8 mouse cellular contexts compared by ENCODE assay signal in genomic region chr5:73489915-73490314, GRCm38 (mm10). TPM values are rescaled to one million over a fixed set of nuclear protein-coding genes. Genes with fewer than 3 reads are reported as not detected.
DNase-seq lines count a peak whose midpoint lies in the region; ATAC-seq and TF ChIP-seq lines count a peak whose summit lies in the region.

No protein-coding gene starts in this region.

- H3K27ac ChIP-seq in heart, embryonic 12.5 days (ENCODE audit: poor library complexity, severe bottlenecking), result peak overlapping the region; percentile 60
- peak overlapping the region; percentile 40; the same call in 1 of the 2 replicates for H3K27ac ChIP-seq in ES-Bruce4 (ENCODE audit: insufficient read depth, low read length)
- peak overlapping the region; percentile 78 for H3K27ac ChIP-seq in intestine, embryonic 14.5 days (ENCODE audit: low read depth)
- peak overlapping the region; percentile 88 for H3K27ac ChIP-seq in midbrain, embryonic 16.5 days (ENCODE audit: low read length)

- no peaks in the 10 kb centered on the region for H3K9me3 ChIP-seq in heart, embryonic 12.5 days (replicated peaks)
- H3K9me3 ChIP-seq in ES-Bruce4 (replicated peaks; ENCODE audit: control insufficient read depth, insufficient read depth, low read length, poor library complexity, severe bottlenecking), result no peaks in the 10 kb centered on the region
- H3K9me3 ChIP-seq in intestine, embryonic 14.5 days (ENCODE audit: control insufficient read depth, low read length), result no peaks in the 10 kb centered on the region
- no peaks in the 10 kb centered on the region for H3K9me3 ChIP-seq in midbrain, embryonic 16.5 days (replicated peaks; ENCODE audit: control insufficient read depth, low read length, poor library complexity, severe bottlenecking)

- no peaks in the 10 kb centered on the region for H3K27me3 ChIP-seq in heart, embryonic 12.5 days (replicated peaks)
- no peaks in the 10 kb centered on the region for H3K27me3 ChIP-seq in ES-Bruce4 (ENCODE audit: control insufficient read depth, insufficient read depth, low read length, poor library complexity, severe bottlenecking)
- H3K27me3 ChIP-seq in intestine, embryonic 14.5 days (replicated peaks; ENCODE audit: control insufficient read depth, insufficient read depth, low read length), result no peaks in the 10 kb centered on the region
- no peaks in the 10 kb centered on the region for H3K27me3 ChIP-seq in midbrain, embryonic 16.5 days (ENCODE audit: control insufficient read depth, insufficient read depth, low read depth, low read length)

- no peak for ATAC-seq in heart, embryonic 12.5 days (ENCODE audit: insufficient number of reproducible peaks, low FRiP score)
- no peak for ATAC-seq in intestine, embryonic 14.5 days (replicated peaks; ENCODE audit: low FRiP score, low TSS enrichment, low read depth)
- no peak for ATAC-seq in midbrain, embryonic 16.5 days

- no peak for TF ChIP-seq POLR2A in ES-Bruce4 (IDR thresholded peaks at IDR 0.05; ENCODE audit: insufficient read depth, low read length)

- no peak for DNase-seq in heart, adult 11 months
- peak; percentile 14 for DNase-seq in embryo, embryonic 11.5 days (ENCODE audit: low read depth, low spot score)
- DNase-seq in intestine, embryonic 14.5 days (ENCODE audit: low spot score), result no peak
- no peak for DNase-seq in spleen, adult 18-20 months
- no peak for DNase-seq in gastrocnemius, adult 18-20 months (ENCODE audit: low spot score)

- 4% methylated on average over 14 of the region's 14 CpGs for WGBS in heart, embryonic 12.5 days
- WGBS in intestine, embryonic 14.5 days, result 3% methylated on average over 14 of the region's 14 CpGs
- 5% methylated on average over 14 of the region's 14 CpGs for WGBS in midbrain, embryonic 16.5 days

- peaks cover 7% of the 10 kb centered on the region for H3K4me1 ChIP-seq in heart, embryonic 12.5 days (replicated peaks)
- no peaks in the 10 kb centered on the region for H3K4me1 ChIP-seq in ES-Bruce4 (ENCODE audit: control insufficient read depth, insufficient read depth, low read length)
- peaks cover 11% of the 10 kb centered on the region for H3K4me1 ChIP-seq in intestine, embryonic 14.5 days (replicated peaks; ENCODE audit: control insufficient read depth, insufficient read depth, low read length)
- H3K4me1 ChIP-seq in midbrain, embryonic 16.5 days (ENCODE audit: control insufficient read depth, insufficient read depth, low read length), result peaks cover 22% of the 10 kb centered on the region

- H3K4me2 ChIP-seq in heart, embryonic 12.5 days, result peak overlapping the region; percentile 82
- H3K4me2 ChIP-seq in intestine, embryonic 14.5 days (ENCODE audit: low read length), result peak overlapping the region; percentile 51
- H3K4me2 ChIP-seq in midbrain, embryonic 16.5 days (ENCODE audit: low read length), result peak overlapping the region; percentile 79

- no peak for TF ChIP-seq CTCF in ES-Bruce4 (IDR thresholded peaks at IDR 0.05; ENCODE audit: low read depth, low read length)

- H3K36me3 ChIP-seq in heart, embryonic 12.5 days, result no peaks in the 10 kb centered on the region
- no peaks in the 10 kb centered on the region for H3K36me3 ChIP-seq in ES-Bruce4 (ENCODE audit: control insufficient read depth, insufficient read depth, low read length, poor library complexity, severe bottlenecking)
- no peaks in the 10 kb centered on the region for H3K36me3 ChIP-seq in intestine, embryonic 14.5 days (ENCODE audit: control insufficient read depth, insufficient read depth, low read length)
- H3K36me3 ChIP-seq in midbrain, embryonic 16.5 days (ENCODE audit: control insufficient read depth, insufficient read depth, low read length), result no peaks in the 10 kb centered on the region

- H3K4me3 ChIP-seq in heart, embryonic 12.5 days, result peak overlapping the region; percentile 86
- peak overlapping the region; percentile 61 for H3K4me3 ChIP-seq in ES-Bruce4 (ENCODE audit: low read depth, low read length)
- H3K4me3 ChIP-seq in intestine, embryonic 14.5 days (ENCODE audit: low read depth, low read length), result peak overlapping the region; percentile 79
- H3K4me3 ChIP-seq in midbrain, embryonic 16.5 days (ENCODE audit: low read depth, low read length), result peak overlapping the region; percentile 83

- peak overlapping the region; percentile 66 for H3K9ac ChIP-seq in heart, embryonic 12.5 days
- peak overlapping the region; percentile 51 for H3K9ac ChIP-seq in ES-Bruce4 (ENCODE audit: low read depth, poor library complexity, severe bottlenecking)
- H3K9ac ChIP-seq in intestine, embryonic 14.5 days (ENCODE audit: low read length), result peak overlapping the region; percentile 57
- peak overlapping the region; percentile 78 for H3K9ac ChIP-seq in midbrain, embryonic 16.5 days (ENCODE audit: low read depth, low read length)

- TF ChIP-seq EP300 in ES-Bruce4 (IDR thresholded peaks at IDR 0.05; ENCODE audit: insufficient read depth, low read depth, low read length), result no peak

RNA-seq across cellular contexts. Expression of gene Dcun1d4, which starts 9.1 kb away (rescaled TPM):
- 21.3 and 23.5 TPM in 2 replicates for polyA plus RNA-seq in heart, embryonic 12.5 days (2016; fragmentation: Nextera tagmentation; extraction: Ambion mirVana)
- polyA plus RNA-seq in ES-Bruce4 (2011; ENCODE audit: insufficient read depth, insufficient read length, low read depth, missing spikeins), result 32.9 and 34.1 TPM in 2 replicates
- 28.3 and 30.3 TPM in 2 replicates for polyA plus RNA-seq in intestine, embryonic 14.5 days (2014; fragmentation: Nextera tagmentation; extraction: Ambion mirVana)
- 51.5 and 56.3 TPM in 2 replicates for polyA plus RNA-seq in midbrain, embryonic 16.5 days (2015; fragmentation: Nextera tagmentation; extraction: Ambion mirVana)
- 10 to 100 TPM; 10.8 to 11.1 TPM for total RNA-seq in gastrocnemius, adult 18-20 months (2021)
